ENCODE assay signal across 9 mouse cellular contexts in genomic region chr2:50518371-50519128, GRCm38 (mm10).
A peak's percentile ranks its signal among the peaks of the same experiment; 100 is the strongest.
DNase-seq lines count a peak whose midpoint lies in the region; ATAC-seq and TF ChIP-seq lines count a peak whose summit lies in the region.
"Had no signal": no experiment of that assay in that cellular context is flagged by ENCODE, and none has a peak within 500 bp of the region (broad histone marks: within the 10 kb centered on the region; RNA-seq: fewer than 3 reads in every experiment).

No protein-coding gene starts in this region.

- no peak for DNase-seq in gastrocnemius, adult 2 months
- no peak for DNase-seq in gastrocnemius, postnatal 36 days
- DNase-seq in neural tube, embryonic 10.5 days (ENCODE audit: extremely low spot score, low spot score): no peak
- peak; percentile 20 for DNase-seq in lung, postnatal 36 days
- no peak for DNase-seq in stomach, postnatal 0 days (ENCODE audit: low spot score)
- no peak for DNase-seq in frontal cortex, postnatal 25 days (ENCODE audit: low spot score in 2 of 2)

- WGBS in neural tube, embryonic 13.5 days: 58% methylated on average over 10 of the region's 10 CpGs
- 39% methylated on average over 10 of the region's 10 CpGs for WGBS in stomach, postnatal 0 days

- no peak overlapping the region for H3K9ac ChIP-seq in neural tube, embryonic 13.5 days
- no peak overlapping the region for H3K9ac ChIP-seq in stomach, postnatal 0 days (ENCODE audit: low read length)

- TF ChIP-seq CTCF in gastrocnemius, adult 2 months (IDR thresholded peaks at IDR 0.05): peak; percentile 15; the same call in 1 of the 2 replicates
- TF ChIP-seq CTCF in stomach, postnatal 0 days (IDR thresholded peaks at IDR 0.05; ENCODE audit: low read depth): peak; percentile 37

- intact Hi-C loops in gastrocnemius, adult 2 months (cut with DNase I): no loop called here
- intact Hi-C loops in gastrocnemius, postnatal 36 days (cut with DNase I): no loop called here

- no peaks in the 10 kb centered on the region for H3K27me3 ChIP-seq in neural tube, embryonic 13.5 days
- H3K27me3 ChIP-seq in stomach, postnatal 0 days (ENCODE audit: control insufficient read depth, insufficient read depth, low read length): no peaks in the 10 kb centered on the region
- H3K27me3 ChIP-seq: CH12.LX had no signal

- no peak overlapping the region for H3K4me3 ChIP-seq in gastrocnemius, adult 2 months
- no peak overlapping the region for H3K4me3 ChIP-seq in neural tube, embryonic 13.5 days
- H3K4me3 ChIP-seq in stomach, postnatal 0 days (ENCODE audit: low read depth, low read length): no peak overlapping the region

- no peak overlapping the region for H3K27ac ChIP-seq in gastrocnemius, adult 2 months
- peak overlapping the region; percentile 46 for H3K27ac ChIP-seq in neural tube, embryonic 13.5 days (replicated peaks)
- no peak overlapping the region for H3K27ac ChIP-seq in stomach, postnatal 0 days (replicated peaks)

- H3K4me2 ChIP-seq in neural tube, embryonic 13.5 days: no peak overlapping the region
- no peak overlapping the region for H3K4me2 ChIP-seq in stomach, postnatal 0 days (replicated peaks; ENCODE audit: low read depth)

- no peak for TF ChIP-seq EP300 in stomach, postnatal 0 days (optimal IDR thresholded peaks at IDR 0.05)

- H3K9me3 ChIP-seq in neural tube, embryonic 13.5 days: no peaks in the 10 kb centered on the region
- H3K9me3 ChIP-seq in stomach, postnatal 0 days (ENCODE audit: control insufficient read depth, low read length): no peaks in the 10 kb centered on the region

- H3K36me3 ChIP-seq in neural tube, embryonic 13.5 days: no peaks in the 10 kb centered on the region
- H3K36me3 ChIP-seq in stomach, postnatal 0 days (ENCODE audit: control insufficient read depth, insufficient read depth, low read length): no peaks in the 10 kb centered on the region

- H3K4me1 ChIP-seq in neural tube, embryonic 13.5 days (replicated peaks): peaks cover 24% of the 10 kb centered on the region
- H3K4me1 ChIP-seq in stomach, postnatal 0 days (replicated peaks; ENCODE audit: control insufficient read depth, insufficient read depth): no peaks in the 10 kb centered on the region

- ATAC-seq in neural tube, embryonic 13.5 days (ENCODE audit: low read depth): no peak
- no peak for ATAC-seq in stomach, postnatal 0 days (ENCODE audit: low FRiP score, low TSS enrichment)
- no peak for ATAC-seq in erythroid progenitor cell, adult 5-6 weeks (replicated peaks; ENCODE audit: low FRiP score, poor library complexity, severe bottlenecking)
